Mouse (Mus musculus): Measurements from ENCODE around the gene Lrrc28.

DNA sequence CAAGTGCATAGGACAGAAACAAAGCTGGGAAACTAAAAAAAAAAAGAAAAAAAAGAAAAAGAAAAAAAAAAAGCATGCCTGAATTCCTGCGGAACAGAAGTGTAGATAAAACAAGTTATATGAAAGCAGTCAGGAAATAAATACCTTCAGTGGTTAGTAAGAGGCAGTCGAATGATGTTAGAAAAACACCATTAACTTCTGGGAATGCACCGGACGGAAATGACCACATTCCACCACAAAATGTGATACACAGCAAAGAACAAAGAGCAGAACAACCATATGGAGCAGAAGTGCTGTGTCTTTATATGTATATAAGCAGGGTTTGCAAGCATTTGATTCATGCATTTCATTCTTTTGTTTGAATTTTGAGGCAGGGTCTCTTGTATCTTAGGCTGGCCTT is 28.2 kb downstream of the Lrrc28 start:
- TF ChIP-seq POLR2A (IDR thresholded peaks at IDR 0.05; ENCODE audit: low read depth, low read length) (no peak), CTCF (conservative IDR thresholded peaks at IDR 0.05; ENCODE audit: insufficient read depth, insufficient read length, low read depth, low read length) (no peak)
